Mouse (Mus musculus): ENCODE data around the gene Arcn1. TPM values are rescaled to one million over a fixed set of nuclear protein-coding genes. Genes with fewer than 3 reads are reported as not detected.
A peak's percentile ranks its signal among the peaks of the same experiment; 100 is the strongest.

The Arcn1 gene
- polyA plus RNA-seq (2014; fragmentation: Nextera tagmentation; extraction: Ambion mirVana) = 211 and 214 TPM in 2 replicates

DNA sequence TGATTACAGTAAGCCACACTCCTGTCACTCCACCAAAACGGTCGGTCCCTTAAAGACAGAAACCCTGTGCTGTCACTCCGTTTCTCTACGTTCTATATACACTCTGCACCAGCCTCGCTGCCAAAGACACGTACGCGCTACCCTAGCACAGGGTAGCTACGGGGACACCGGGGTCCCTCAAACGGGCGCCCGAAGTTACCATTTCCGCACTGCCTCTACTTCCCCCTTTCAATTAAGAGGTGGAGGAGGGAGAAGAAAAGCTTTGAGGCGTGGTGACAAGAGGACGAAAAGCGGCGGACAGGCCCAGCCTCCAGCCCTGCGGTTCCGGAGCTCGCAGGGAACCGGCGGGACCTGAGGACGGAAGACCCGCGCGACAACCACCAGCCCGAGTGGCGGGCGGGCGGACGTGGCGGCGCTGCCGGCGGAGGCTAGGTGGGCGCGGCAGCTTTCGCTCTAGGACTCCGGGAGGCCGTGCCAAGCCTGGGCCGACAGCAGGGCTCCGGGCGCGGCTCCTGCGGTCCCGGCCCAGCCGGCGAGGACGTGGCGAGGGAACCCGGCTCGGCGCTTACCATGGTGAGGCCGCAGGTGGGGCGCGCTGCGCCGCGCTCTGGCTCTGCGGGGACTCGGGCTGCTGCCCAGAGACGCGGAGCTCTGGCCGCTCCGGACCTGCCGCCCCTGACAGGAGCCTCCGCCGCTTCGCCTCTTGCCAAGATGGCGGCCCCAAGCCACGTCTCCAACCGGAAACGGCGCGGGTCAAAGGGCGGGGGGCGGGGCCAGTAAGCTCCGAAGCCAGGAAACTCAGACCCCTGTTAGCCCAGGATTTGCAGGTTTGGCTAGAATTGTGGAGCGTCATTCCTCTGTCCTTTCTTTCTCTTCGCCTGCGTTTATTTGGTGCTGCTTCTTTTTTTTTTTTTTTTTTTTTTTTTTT is at the start of gene Arcn1, which contains the start of gene Ift46:
Gene Arcn1, minus strand, starts transcription at position 745 of the 928 bp plus-strand sequence.
Gene Ift46, plus strand, starts transcription at position 808 of the 928 bp plus-strand sequence.
- under 1% methylated on average over 62 of the region's 82 CpGs for WGBS
- Histone ChIP-seq H3K4me2 (ENCODE audit: low read depth) (peak within 1 kb of the TSS; percentile 57), H3K9ac (ENCODE audit: low read length) (peak within 1 kb of the TSS; percentile 96), H3K9me3 (ENCODE audit: control insufficient read depth, low read length) (no peaks in the 10 kb centered on the region), H3K27me3 (ENCODE audit: control insufficient read depth, insufficient read depth, low read length) (no peaks in the 10 kb centered on the region), H3K36me3 (ENCODE audit: control insufficient read depth, insufficient read depth, low read length) (no peaks in the 10 kb centered on the region), H3K27ac (ENCODE audit: low read depth, low read length) (peak within 1 kb of the TSS; percentile 80), H3K4me1 (ENCODE audit: control insufficient read depth, insufficient read depth, low read length) (peaks cover 7% of the 10 kb centered on the region), H3K4me3 (ENCODE audit: low read depth, low read length) (peak within 1 kb of the TSS; percentile 99)
- ATAC-seq (ENCODE audit: insufficient read depth, low FRiP score, low TSS enrichment) = peak; percentile 82
- peak; percentile 93 for DNase-seq (ENCODE audit: low spot score)

DNA sequence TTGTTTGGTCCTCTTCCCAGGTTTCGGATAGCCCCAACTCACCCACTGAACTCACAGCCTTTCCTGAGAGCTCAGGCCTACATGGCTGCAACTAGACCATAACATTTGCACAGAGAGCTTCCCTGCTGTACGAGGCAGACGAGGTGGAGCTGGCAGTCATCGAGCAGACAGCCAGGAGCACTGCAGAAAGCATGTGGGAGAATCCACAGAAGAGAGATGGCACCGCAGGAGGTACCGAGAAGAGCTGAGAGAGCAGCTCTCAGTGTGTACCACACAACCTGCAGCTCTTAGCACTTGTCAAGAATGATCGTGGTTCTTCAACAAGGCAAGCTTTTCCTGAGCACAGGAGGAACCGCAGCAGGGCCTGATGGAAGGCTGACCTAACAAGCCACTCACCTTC is 46.5 kb upstream of the Arcn1 start:
- Histone ChIP-seq H3K4me2 (ENCODE audit: low read depth) (no peak overlapping the region), H3K9me3 (ENCODE audit: control insufficient read depth, low read length) (no peaks in the 10 kb centered on the region), H3K36me3 (ENCODE audit: control insufficient read depth, insufficient read depth, low read length) (peaks cover 46% of the 10 kb centered on the region), H3K4me1 (ENCODE audit: control insufficient read depth, insufficient read depth, low read length) (no peaks in the 10 kb centered on the region), H3K27ac (ENCODE audit: low read depth, low read length) (no peak overlapping the region), H3K9ac (ENCODE audit: low read length) (no peak overlapping the region), H3K27me3 (ENCODE audit: control insufficient read depth, insufficient read depth, low read length) (no peaks in the 10 kb centered on the region), H3K4me3 (ENCODE audit: low read depth, low read length) (no peak overlapping the region)
- 95% methylated on average over 8 of the region's 8 CpGs for WGBS
- ATAC-seq (ENCODE audit: insufficient read depth, low FRiP score, low TSS enrichment) = no peak
- no peak for DNase-seq (ENCODE audit: low spot score)

DNA sequence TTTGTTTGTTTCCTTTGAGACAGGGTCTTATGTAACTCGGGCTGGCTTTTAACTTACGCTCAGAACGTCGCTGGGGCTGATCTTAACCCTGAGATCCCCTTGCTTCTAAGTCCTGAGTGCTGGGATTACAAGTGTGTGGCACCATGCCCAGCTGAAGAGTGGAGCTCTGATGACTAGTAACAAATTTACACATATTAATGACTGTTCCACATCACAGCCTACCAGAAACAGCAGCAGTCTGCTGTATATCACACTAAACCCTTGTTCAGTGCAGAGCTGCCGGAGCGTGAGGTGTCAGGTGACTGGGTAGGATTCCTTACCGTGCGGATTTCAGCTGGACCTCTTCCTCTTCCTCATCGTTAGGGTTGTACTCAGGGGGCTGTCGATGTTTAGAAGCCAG is 42.7 kb upstream of the Arcn1 start:
- no peak overlapping the region for H3K4me3 ChIP-seq (ENCODE audit: low read depth, low read length)
- no peaks in the 10 kb centered on the region for H3K9me3 ChIP-seq (ENCODE audit: control insufficient read depth, low read length)
- no peaks in the 10 kb centered on the region for H3K4me1 ChIP-seq (ENCODE audit: control insufficient read depth, insufficient read depth, low read length)
- no peaks in the 10 kb centered on the region for H3K27me3 ChIP-seq (ENCODE audit: control insufficient read depth, insufficient read depth, low read length)
- no peak overlapping the region for H3K9ac ChIP-seq (ENCODE audit: low read length)
- ATAC-seq (ENCODE audit: insufficient read depth, low FRiP score, low TSS enrichment) = no peak
- H3K36me3 ChIP-seq (ENCODE audit: control insufficient read depth, insufficient read depth, low read length) = peaks cover 44% of the 10 kb centered on the region
- WGBS = 94% methylated on average over 10 of the region's 10 CpGs
- no peak overlapping the region for H3K4me2 ChIP-seq (ENCODE audit: low read depth)
- DNase-seq (ENCODE audit: low spot score) = no peak
- no peak overlapping the region for H3K27ac ChIP-seq (ENCODE audit: low read depth, low read length)

DNA sequence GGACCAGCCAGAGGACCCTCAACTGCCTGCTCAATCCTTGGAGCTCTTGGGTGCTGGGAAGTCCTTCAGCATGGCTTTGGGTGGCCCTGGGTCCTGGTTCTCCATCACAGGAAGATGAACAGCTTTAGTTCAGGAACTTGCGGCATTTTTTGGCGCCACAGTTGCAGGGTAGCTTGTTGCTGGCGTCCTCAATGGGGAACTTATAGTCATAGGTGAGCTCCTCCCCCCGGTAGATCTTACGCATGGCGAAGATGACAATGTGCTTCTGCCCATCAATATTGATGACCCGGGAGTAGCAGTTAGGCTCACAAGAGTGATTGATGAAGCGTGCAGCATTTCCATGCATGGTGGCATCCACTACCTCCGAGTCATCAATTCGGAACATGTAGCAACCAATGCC is 40.1 kb upstream of the Arcn1 start:
- Histone ChIP-seq H3K9me3 (ENCODE audit: control insufficient read depth, low read length) (no peaks in the 10 kb centered on the region), H3K27me3 (ENCODE audit: control insufficient read depth, insufficient read depth, low read length) (no peaks in the 10 kb centered on the region), H3K4me3 (ENCODE audit: low read depth, low read length) (no peak overlapping the region), H3K27ac (ENCODE audit: low read depth, low read length) (no peak overlapping the region), H3K4me2 (ENCODE audit: low read depth) (no peak overlapping the region), H3K9ac (ENCODE audit: low read length) (no peak overlapping the region), H3K4me1 (ENCODE audit: control insufficient read depth, insufficient read depth, low read length) (no peaks in the 10 kb centered on the region), H3K36me3 (ENCODE audit: control insufficient read depth, insufficient read depth, low read length) (peaks cover 35% of the 10 kb centered on the region)
- 95% methylated on average over 10 of the region's 10 CpGs for WGBS
- DNase-seq (ENCODE audit: low spot score) (no peak), ATAC-seq (ENCODE audit: insufficient read depth, low FRiP score, low TSS enrichment) (no peak)

DNA sequence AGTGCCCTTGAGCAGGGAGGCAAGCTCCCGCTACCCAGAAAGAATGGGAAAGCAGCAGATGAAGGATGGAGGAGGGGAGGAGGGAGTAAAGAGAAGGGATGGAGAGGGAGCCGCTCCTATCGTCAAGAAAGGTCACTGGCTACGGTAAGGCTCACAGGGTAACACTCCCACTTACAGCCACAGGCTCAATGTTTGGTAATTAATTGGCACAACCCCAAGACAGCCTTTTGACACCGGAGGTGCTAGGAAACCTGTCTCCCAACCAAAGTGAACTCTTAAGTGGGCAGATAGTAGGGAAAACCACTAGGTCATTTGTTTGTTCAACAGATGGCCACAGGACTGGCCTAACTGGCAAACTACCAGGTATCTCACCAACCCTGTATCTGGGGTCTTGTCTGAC is 39.5 kb upstream of the Arcn1 start:
- no peak for ATAC-seq (ENCODE audit: insufficient read depth, low FRiP score, low TSS enrichment)
- H3K4me3 ChIP-seq (ENCODE audit: low read depth, low read length) = no peak overlapping the region
- no peak overlapping the region for H3K9ac ChIP-seq (ENCODE audit: low read length)
- no peaks in the 10 kb centered on the region for H3K9me3 ChIP-seq (ENCODE audit: control insufficient read depth, low read length)
- peaks cover 33% of the 10 kb centered on the region for H3K36me3 ChIP-seq (ENCODE audit: control insufficient read depth, insufficient read depth, low read length)
- H3K27ac ChIP-seq (ENCODE audit: low read depth, low read length) = no peak overlapping the region
- no peak overlapping the region for H3K4me2 ChIP-seq (ENCODE audit: low read depth)
- 75% methylated on average over 5 of the region's 5 CpGs for WGBS
- no peak for DNase-seq (ENCODE audit: low spot score)
- no peaks in the 10 kb centered on the region for H3K27me3 ChIP-seq (ENCODE audit: control insufficient read depth, insufficient read depth, low read length)
- no peaks in the 10 kb centered on the region for H3K4me1 ChIP-seq (ENCODE audit: control insufficient read depth, insufficient read depth, low read length)

DNA sequence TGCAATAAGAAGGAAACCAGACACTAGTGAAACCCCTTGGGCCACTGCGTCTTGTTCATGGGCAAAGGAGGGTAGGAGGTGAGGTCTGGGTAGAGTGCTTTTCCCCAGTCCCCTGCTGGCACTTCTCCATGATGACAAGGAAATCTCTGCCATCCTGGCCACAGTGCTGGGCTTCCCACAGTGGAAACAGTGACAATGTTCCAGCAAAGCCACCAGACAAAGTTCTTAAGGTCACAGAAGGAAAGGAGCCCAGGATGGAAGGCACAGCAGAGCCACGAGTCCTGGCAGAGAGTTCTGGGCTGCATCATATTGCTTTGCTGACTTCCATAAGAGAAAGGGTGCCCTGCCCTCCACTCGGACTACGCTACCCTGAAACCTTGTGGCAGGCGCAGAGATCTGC is 37.9 kb upstream of the Arcn1 start:
- DNase-seq (ENCODE audit: low spot score) (no peak), ATAC-seq (ENCODE audit: insufficient read depth, low FRiP score, low TSS enrichment) (no peak)
- Histone ChIP-seq H3K27ac (ENCODE audit: low read depth, low read length) (no peak overlapping the region), H3K4me3 (ENCODE audit: low read depth, low read length) (no peak overlapping the region), H3K4me2 (ENCODE audit: low read depth) (no peak overlapping the region), H3K9me3 (ENCODE audit: control insufficient read depth, low read length) (no peaks in the 10 kb centered on the region), H3K36me3 (ENCODE audit: control insufficient read depth, insufficient read depth, low read length) (peaks cover 28% of the 10 kb centered on the region), H3K9ac (ENCODE audit: low read length) (no peak overlapping the region), H3K4me1 (ENCODE audit: control insufficient read depth, insufficient read depth, low read length) (no peaks in the 10 kb centered on the region), H3K27me3 (ENCODE audit: control insufficient read depth, insufficient read depth, low read length) (no peaks in the 10 kb centered on the region)
- WGBS = 93% methylated on average over 5 of the region's 5 CpGs

DNA sequence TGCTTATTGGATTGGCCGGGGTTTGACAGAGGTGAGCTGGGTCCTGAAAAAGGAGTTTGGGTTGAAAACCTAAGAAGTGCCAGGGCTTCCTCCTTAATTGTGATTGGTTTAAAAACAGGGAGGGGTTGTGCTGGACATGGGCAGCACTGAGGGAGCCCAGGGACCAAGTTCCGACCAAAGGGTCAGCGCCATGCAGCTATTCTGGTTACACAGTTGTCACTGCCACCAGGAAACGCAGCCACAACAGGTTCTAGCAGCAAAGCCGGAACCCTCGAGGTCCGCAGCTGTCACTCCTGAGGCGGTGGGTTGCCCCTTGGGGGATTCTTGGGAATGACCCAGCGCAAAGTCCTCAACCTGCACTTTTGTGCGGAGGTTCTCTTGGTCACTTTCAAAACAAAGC is 37.0 kb upstream of the Arcn1 start:
- Histone ChIP-seq H3K4me3 (ENCODE audit: low read depth, low read length) (no peak overlapping the region), H3K27me3 (ENCODE audit: control insufficient read depth, insufficient read depth, low read length) (no peaks in the 10 kb centered on the region), H3K4me1 (ENCODE audit: control insufficient read depth, insufficient read depth, low read length) (0 out of 2 replicates have a peak, but pooled peaks cover 2% of the 10 kb centered on the region), H3K4me2 (ENCODE audit: low read depth) (no peak overlapping the region), H3K9me3 (ENCODE audit: control insufficient read depth, low read length) (no peaks in the 10 kb centered on the region), H3K36me3 (ENCODE audit: control insufficient read depth, insufficient read depth, low read length) (peaks cover 21% of the 10 kb centered on the region), H3K9ac (ENCODE audit: low read length) (no peak overlapping the region), H3K27ac (ENCODE audit: low read depth, low read length) (no peak overlapping the region)
- 89% methylated on average over 10 of the region's 10 CpGs for WGBS
- DNase-seq (ENCODE audit: low spot score) (no peak), ATAC-seq (ENCODE audit: insufficient read depth, low FRiP score, low TSS enrichment) (no peak)

DNA sequence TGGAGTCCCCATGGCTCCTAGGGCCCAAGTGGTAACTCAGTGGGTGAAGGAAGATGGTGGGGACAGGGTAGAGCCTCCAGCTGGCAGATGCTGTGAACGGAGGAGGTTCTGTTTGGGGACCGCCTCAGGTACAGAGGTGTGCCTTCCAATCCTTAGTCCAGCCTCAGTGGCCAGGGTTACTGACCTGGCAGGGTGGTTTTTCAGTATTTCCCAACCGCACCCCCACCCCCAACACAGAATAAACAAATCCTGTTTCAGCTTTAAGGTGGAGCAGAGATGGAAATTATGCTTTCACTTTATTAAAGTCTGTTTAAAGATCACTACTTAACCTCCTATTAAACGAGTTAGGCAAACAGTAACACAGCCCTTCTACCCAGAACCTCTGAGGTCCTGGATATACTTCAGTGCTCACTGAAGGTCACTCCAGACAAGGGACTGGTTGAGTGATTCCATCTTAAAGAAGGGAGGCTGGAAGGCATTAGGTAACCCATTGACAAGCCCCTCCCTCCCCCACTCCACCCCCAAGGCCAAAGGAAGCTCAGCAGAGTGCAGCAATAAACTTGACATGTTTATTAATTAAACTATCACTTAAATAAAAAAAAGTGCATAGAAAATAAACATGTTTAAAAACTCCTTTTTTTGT is 35.3 kb upstream of the Arcn1 start, which contains the start of gene Ttc36:
Gene Ttc36, minus strand, starts transcription at position 265 of the 643 bp plus-strand sequence.
- H3K27ac ChIP-seq (ENCODE audit: low read depth, low read length) = no peak within 1 kb of the TSS
- H3K36me3 ChIP-seq (ENCODE audit: control insufficient read depth, insufficient read depth, low read length) = peaks cover 12% of the 10 kb centered on the region
- WGBS = 73% methylated on average over 4 of the region's 4 CpGs
- ATAC-seq (ENCODE audit: insufficient read depth, low FRiP score, low TSS enrichment) (no peak), DNase-seq (ENCODE audit: low spot score) (no peak)
- H3K9me3 ChIP-seq (ENCODE audit: control insufficient read depth, low read length) = no peaks in the 10 kb centered on the region
- H3K4me2 ChIP-seq (ENCODE audit: low read depth) = no peak within 1 kb of the TSS
- H3K4me1 ChIP-seq (ENCODE audit: control insufficient read depth, insufficient read depth, low read length) = peaks cover 7% of the 10 kb centered on the region; the same call in 1 of the 2 replicates
- H3K27me3 ChIP-seq (ENCODE audit: control insufficient read depth, insufficient read depth, low read length) = peaks cover 6% of the 10 kb centered on the region
- no peak within 1 kb of the TSS for H3K9ac ChIP-seq (ENCODE audit: low read length)
- H3K4me3 ChIP-seq (ENCODE audit: low read depth, low read length) = no peak within 1 kb of the TSS
